In the genomic region with DNA sequence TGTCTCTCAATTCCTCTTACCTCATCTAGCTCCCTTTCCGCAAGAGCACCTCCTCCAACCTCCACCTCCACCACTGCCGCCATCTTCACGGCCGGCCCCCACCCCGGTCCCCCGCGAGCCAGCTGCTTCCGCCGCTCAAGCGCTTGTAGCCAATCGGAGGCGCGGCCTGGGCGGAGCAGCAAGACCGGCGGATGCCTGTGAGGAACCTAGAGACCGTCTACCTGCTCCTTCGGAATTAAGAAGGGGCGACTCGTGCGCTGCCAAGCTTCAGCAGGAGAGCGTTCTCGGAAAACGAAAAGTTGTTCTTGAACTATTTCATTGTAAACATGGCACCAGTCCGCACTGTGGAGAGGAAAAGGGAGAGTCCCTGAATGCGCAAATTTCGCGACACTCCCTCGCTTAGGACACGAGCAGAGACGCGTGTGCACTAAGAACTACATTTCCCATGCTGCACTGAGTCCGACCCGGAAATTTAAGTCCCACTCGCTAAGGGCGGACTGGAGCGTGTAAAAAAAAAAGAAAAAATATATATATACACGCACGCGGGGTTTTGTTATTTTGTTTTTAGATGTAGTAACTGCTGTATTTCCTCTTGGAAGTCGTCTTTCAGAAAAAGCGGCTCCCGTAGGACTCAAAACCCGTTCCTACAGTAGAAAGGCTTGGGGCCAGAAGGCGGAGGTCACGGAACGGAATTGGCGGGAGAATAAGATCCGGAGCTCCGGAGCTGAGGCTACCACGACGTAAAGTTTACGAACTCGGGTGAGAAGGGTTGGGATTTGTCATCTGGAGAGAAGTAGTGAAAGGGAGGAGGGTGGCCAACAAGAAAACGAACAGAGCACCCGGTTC, we compare ENCODE assay signal across 8 mouse cellular contexts. TPM values are rescaled to one million over a fixed set of nuclear protein-coding genes. Genes with fewer than 3 reads are reported as not detected.
DNase-seq lines count a peak whose midpoint lies in the region; ATAC-seq and TF ChIP-seq lines count a peak whose summit lies in the region.

Rnf121 (minus strand) TSS at position 424 of the 846 bp plus-strand sequence.
Xndc1 (plus strand) TSS at position 466 of the 846 bp plus-strand sequence.
Xntrpc (plus strand) TSS at position 668 of the 846 bp plus-strand sequence.

- H3K4me3 ChIP-seq in ES-E14 (ENCODE audit: insufficient read depth in 1 of 2, low read depth in 1 of 2, low read length in 2 of 2, poor library complexity in 1 of 2, severe bottlenecking in 1 of 2), result peak within 1 kb of the TSS; percentile 80 to 83
- H3K4me3 ChIP-seq in forebrain, embryonic 15.5 days, result peak within 1 kb of the TSS; percentile 67
- H3K4me3 ChIP-seq in lung, adult 2 months (replicated peaks; ENCODE audit: extremely low read depth, low read depth, low read length), result peak within 1 kb of the TSS; percentile 97

- peak within 1 kb of the TSS; percentile 75 for H3K27ac ChIP-seq in ES-E14 (ENCODE audit: insufficient read depth, low read depth, low read length, poor library complexity, severe bottlenecking)
- H3K27ac ChIP-seq in forebrain, embryonic 15.5 days (replicated peaks), result peak within 1 kb of the TSS; percentile 91

- no peaks in the 10 kb centered on the region for H3K27me3 ChIP-seq in forebrain, embryonic 15.5 days

- no peak for TF ChIP-seq CTCF in lung, adult 2 months (IDR thresholded peaks at IDR 0.05; ENCODE audit: insufficient read depth, low read length)

- no peaks in the 10 kb centered on the region for H3K4me1 ChIP-seq in ES-E14 (ENCODE audit: control insufficient read depth in 2 of 2, insufficient read depth in 2 of 2, low read length in 2 of 2, poor library complexity in 1 of 2)
- peaks cover 40% of the 10 kb centered on the region for H3K4me1 ChIP-seq in forebrain, embryonic 15.5 days
- peaks cover 8% of the 10 kb centered on the region for H3K4me1 ChIP-seq in lung, adult 2 months (ENCODE audit: control insufficient read depth, insufficient read depth, low read length)

- peak within 1 kb of the TSS; percentile 90 for H3K9ac ChIP-seq in ES-E14 (ENCODE audit: insufficient read depth, low read depth, low read length, poor library complexity, severe bottlenecking)
- peak within 1 kb of the TSS; percentile 78 for H3K9ac ChIP-seq in forebrain, embryonic 15.5 days (replicated peaks)

- in situ Hi-C loops in ES-E14 (cut with MboI; ENCODE audit: low sequenced_read_pairs in 2 of 2, unreplicated experiment in 2 of 2), result no loop called here

- under 1% methylated on average over 56 of the region's 56 CpGs for WGBS in forebrain, embryonic 15.5 days
- under 1% methylated on average over 56 of the region's 56 CpGs for WGBS in lung, adult 2 months

- H3K9me3 ChIP-seq in ES-E14 (ENCODE audit: control insufficient read depth, insufficient read depth, low read depth, low read length), result no peaks in the 10 kb centered on the region
- no peaks in the 10 kb centered on the region for H3K9me3 ChIP-seq in forebrain, embryonic 15.5 days

- peak within 1 kb of the TSS; percentile 55 for H3K4me2 ChIP-seq in forebrain, embryonic 15.5 days (replicated peaks)

- TF ChIP-seq POLR2A in lung, adult 2 months (IDR thresholded peaks at IDR 0.05; ENCODE audit: borderline replicate concordance, extremely low read depth, low read depth, low read length), result peak; percentile 54

- no peaks in the 10 kb centered on the region for H3K36me3 ChIP-seq in ES-E14 (ENCODE audit: control insufficient read depth, insufficient read depth, low read length, poor library complexity, severe bottlenecking)
- 0 out of 2 replicates have a peak, but pooled peaks cover 3% of the 10 kb centered on the region for H3K36me3 ChIP-seq in forebrain, embryonic 15.5 days

- intact Hi-C loops in heart, postnatal 25 days (cut with DNase I), result loop anchor here (5.0 kb wide), 1 partner anchor 158 kb away; the partner anchor contains the start of genes Lamtor1 and Tomt

- peak; percentile 100 for ATAC-seq in forebrain, embryonic 15.5 days (replicated peaks)
- peak; percentile 95 for ATAC-seq in neutrophil, adult 5-6 weeks (ENCODE audit: extremely low read depth, insufficient number of reproducible peaks, low FRiP score, poor library complexity, severe bottlenecking)

- DNase-seq in ES-E14 (ENCODE audit: low read depth, low spot score), result peak; percentile 83
- DNase-seq in cerebellum, adult 11-12 months, result peak; percentile 92
- peak; percentile 89 for DNase-seq in heart, postnatal 25 days (ENCODE audit: low spot score)
- DNase-seq in layer of hippocampus, adult 18-20 months (ENCODE audit: low spot score in 2 of 2), result peak; percentile 92 to 95
- peak; percentile 94 for DNase-seq in lung, adult 2 months
- DNase-seq in thymus, adult 18-20 months, result peak; percentile 88 to 89

TF ChIP-seq in ES-E14, 5 proteins besides CTCF, POLR2A, EP300 and RAD21:
- TF ChIP-seq CHD2 (IDR thresholded peaks at IDR 0.05; ENCODE audit: low read depth, low read length) (peak; percentile 92), ZC3H11A (IDR thresholded peaks at IDR 0.05; ENCODE audit: borderline replicate concordance, low read depth, low read length) (no peak), ZNF384 (IDR thresholded peaks at IDR 0.05; ENCODE audit: low read depth, low read length) (peak; percentile 88), MAFK (IDR thresholded peaks at IDR 0.05; ENCODE audit: insufficient read depth, low read depth, low read length) (0 out of 2 replicates have a peak, but pooled peaks have one; percentile 34), HCFC1 (IDR thresholded peaks at IDR 0.05; ENCODE audit: borderline replicate concordance, insufficient read depth, low read length) (peak; percentile 93)

RNA-seq across cellular contexts. Expression of gene Rnf121, which starts in this region (rescaled TPM):
- total RNA-seq in ES-E14 (2012; rRNA removed), result 45.7 and 60.8 TPM in 2 replicates
- polyA plus RNA-seq in forebrain, embryonic 15.5 days (2015; fragmentation: Nextera tagmentation; extraction: Ambion mirVana), result 32.1 and 33.0 TPM in 2 replicates
- 10 to 100 TPM; 20.9 to 22.8 TPM for total RNA-seq in heart, postnatal 25 days (2021)
- total RNA-seq in layer of hippocampus, adult 18-20 months (2021), result 10 to 100 TPM; 36.5 to 40.4 TPM
- 20.5 and 31.9 TPM in 2 replicates for polyA plus RNA-seq in lung, adult 2 months (2012; rRNA removed)
- 15.0 and 15.8 TPM in 2 replicates for total RNA-seq in neutrophil, adult 5-6 weeks (2017)

RNA-seq across cellular contexts. Expression of gene Xndc1, which starts in this region (rescaled TPM):
- total RNA-seq in ES-E14 (2012; rRNA removed), result 32.2 and 43.6 TPM in 2 replicates
- 40.3 TPM in 2 replicates for polyA plus RNA-seq in forebrain, embryonic 15.5 days (2015; fragmentation: Nextera tagmentation; extraction: Ambion mirVana)
- total RNA-seq in heart, postnatal 25 days (2021), result 1 to 10 TPM; 9.4 to 9.6 TPM
- 10 to 100 TPM; 22.4 to 27.0 TPM for total RNA-seq in layer of hippocampus, adult 18-20 months (2021)
- polyA plus RNA-seq in lung, adult 2 months (2012; rRNA removed), result 14.8 and 18.9 TPM in 2 replicates
- 35.2 and 40.2 TPM in 2 replicates for total RNA-seq in neutrophil, adult 5-6 weeks (2017)

RNA-seq across cellular contexts. Expression of gene Xntrpc, which starts in this region (rescaled TPM):
- 0.76 and 1.1 TPM in 2 replicates for total RNA-seq in ES-E14 (2012; rRNA removed)
- polyA plus RNA-seq in forebrain, embryonic 15.5 days (2015; fragmentation: Nextera tagmentation; extraction: Ambion mirVana), result 1.5 and 1.9 TPM in 2 replicates
- total RNA-seq in heart, postnatal 25 days (2021), result under 1 TPM; 0.91 to 0.92 TPM
- total RNA-seq in layer of hippocampus, adult 18-20 months (2021), result 1 to 10 TPM; 2.0 to 3.3 TPM
- polyA plus RNA-seq in lung, adult 2 months (2012; rRNA removed), result 3.0 and 3.5 TPM in 2 replicates
- total RNA-seq in neutrophil, adult 5-6 weeks (2017), result 0.47 and 3.4 TPM in 2 replicates

Comparison
In these comparisons a context has a peak if more than half of its experiments do, and no peak if none do; other contexts are left out.
1. Peak in every context shown above with its lines: DNase-seq, ATAC-seq, H3K4me3 ChIP-seq and H3K27ac ChIP-seq.